Mouse (Mus musculus): Measurements from ENCODE around the gene Thoc6. TPM values are rescaled to one million over a fixed set of nuclear protein-coding genes. Genes with fewer than 3 reads are reported as not detected.

Gene Thoc6
- 52.4 and 53.4 TPM in 2 replicates for polyA plus RNA-seq (2015; fragmentation: Nextera tagmentation; extraction: Ambion mirVana)

DNA sequence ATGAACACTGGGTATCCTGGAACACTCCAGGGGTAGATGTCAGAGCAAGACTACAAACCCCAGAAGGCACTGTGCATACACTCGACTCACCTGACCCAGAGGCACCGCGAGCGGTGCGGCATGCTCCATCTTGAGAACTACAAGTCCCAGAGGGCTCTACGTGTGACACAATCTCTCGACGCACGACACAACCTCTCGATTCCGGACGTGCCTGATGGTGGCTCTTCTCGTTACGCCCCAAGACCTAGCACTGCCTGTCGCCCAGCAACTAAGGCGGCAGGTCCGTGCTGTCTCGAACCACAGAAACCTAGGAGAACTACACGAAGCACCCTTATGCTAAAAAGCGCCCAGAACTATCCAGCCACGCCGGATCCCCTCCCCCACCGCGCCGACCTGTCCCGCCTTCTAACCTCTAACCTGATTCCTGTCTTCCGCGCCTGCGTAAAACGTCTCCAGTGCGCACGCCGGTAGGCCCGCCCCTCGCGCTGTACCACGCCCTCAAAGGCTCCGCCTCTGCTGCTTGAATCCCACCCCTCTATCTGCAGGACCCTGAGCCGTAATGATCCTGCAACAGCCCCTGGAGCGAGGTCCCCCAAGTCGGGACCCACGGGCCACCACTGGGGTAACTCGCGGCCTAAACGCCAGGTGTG, at the start of gene Thoc6, which contains the start of gene Hcfc1r1:
Gene Thoc6, minus strand, starts transcription at position 459 of the 650 bp plus-strand sequence.
Gene Hcfc1r1, plus strand, starts transcription at position 173 of the 650 bp plus-strand sequence.
- Histone ChIP-seq H3K4me1 (peaks cover 46% of the 10 kb centered on the region), H3K4me2 (peak within 1 kb of the TSS; percentile 89), H3K27ac (peak within 1 kb of the TSS; percentile 90), H3K4me3 (replicated peaks) (peak within 1 kb of the TSS; percentile 75), H3K36me3 (peaks cover 22% of the 10 kb centered on the region), H3K27me3 (peaks cover 20% of the 10 kb centered on the region), H3K9me3 (replicated peaks) (no peaks in the 10 kb centered on the region), H3K9ac (peak within 1 kb of the TSS; percentile 58)
- peak; percentile 93 for ATAC-seq (replicated peaks; ENCODE audit: low FRiP score)
- under 1% methylated on average over 45 of the region's 45 CpGs for WGBS

DNA sequence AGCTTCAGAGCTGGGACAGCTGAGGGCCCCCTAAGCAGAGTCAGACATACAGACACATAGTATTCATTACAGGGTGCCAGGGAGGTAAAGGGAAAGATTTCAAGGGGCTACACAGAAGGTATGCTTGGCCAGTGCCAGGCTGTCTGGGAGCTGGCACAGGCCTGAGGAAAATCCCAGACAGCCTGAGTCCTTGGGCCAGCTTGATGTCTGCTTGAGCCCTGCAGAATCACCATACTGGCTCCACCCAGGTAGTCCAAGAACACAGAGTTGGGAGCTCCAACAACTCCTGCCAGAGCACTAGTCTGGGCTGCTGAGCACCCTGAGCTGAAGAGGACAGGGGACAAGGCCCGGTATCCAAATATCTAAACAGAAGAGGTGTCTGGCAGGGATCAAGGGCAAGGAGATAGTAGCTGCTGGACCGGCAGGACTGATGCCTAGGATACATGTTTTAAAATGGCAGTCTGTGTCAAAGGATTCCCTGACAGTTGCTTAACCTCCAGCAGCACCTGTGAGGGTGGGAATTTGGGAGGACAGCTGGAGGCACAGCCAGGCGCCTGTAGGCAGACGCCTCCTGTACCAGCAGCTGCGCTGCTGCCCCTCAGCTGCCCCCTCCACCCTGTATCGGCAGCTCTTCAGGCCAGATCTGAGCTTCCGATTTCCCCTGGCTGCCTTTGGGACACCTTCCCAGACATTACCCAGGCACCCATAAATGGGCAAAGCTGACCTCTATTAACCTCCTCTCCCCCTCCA, 48.9 kb upstream of the Thoc6 start, which contains the start of gene 1520401A03Rik:
Gene 1520401A03Rik, minus strand, starts transcription at position 408 of the 750 bp plus-strand sequence.
- no peak for ATAC-seq (replicated peaks; ENCODE audit: low FRiP score)
- Histone ChIP-seq H3K4me3 (replicated peaks) (no peak within 1 kb of the TSS), H3K4me1 (peaks cover 15% of the 10 kb centered on the region), H3K27ac (no peak within 1 kb of the TSS), H3K4me2 (no peak within 1 kb of the TSS), H3K9me3 (replicated peaks) (no peaks in the 10 kb centered on the region), H3K27me3 (no peaks in the 10 kb centered on the region), H3K9ac (no peak within 1 kb of the TSS), H3K36me3 (no peaks in the 10 kb centered on the region)
- 68% methylated on average over 7 of the region's 7 CpGs for WGBS

DNA sequence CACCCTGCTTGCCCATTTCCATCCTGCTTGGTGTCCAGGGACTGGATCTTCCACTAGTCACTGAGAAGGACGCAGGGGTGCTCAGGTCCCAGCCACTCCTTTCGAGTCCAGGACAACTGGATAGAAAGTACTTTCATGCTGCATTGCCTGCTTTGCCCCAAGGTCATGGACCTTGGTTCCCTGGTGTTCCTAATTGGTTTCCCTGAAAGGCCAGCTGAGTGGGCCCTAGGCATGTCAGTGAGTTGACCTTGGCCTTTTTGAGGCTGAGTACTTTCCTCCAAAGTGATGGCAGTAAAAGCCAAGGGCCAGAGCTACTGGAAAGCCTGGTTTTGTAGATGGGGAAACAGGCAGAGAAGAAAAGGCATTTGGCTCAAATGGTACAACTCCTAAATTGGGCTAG, 48.2 kb upstream of the Thoc6 start:
- H3K36me3 ChIP-seq = no peaks in the 10 kb centered on the region
- no peak for ATAC-seq (replicated peaks; ENCODE audit: low FRiP score)
- WGBS = 73% methylated on average over 2 of the region's 2 CpGs

DNA sequence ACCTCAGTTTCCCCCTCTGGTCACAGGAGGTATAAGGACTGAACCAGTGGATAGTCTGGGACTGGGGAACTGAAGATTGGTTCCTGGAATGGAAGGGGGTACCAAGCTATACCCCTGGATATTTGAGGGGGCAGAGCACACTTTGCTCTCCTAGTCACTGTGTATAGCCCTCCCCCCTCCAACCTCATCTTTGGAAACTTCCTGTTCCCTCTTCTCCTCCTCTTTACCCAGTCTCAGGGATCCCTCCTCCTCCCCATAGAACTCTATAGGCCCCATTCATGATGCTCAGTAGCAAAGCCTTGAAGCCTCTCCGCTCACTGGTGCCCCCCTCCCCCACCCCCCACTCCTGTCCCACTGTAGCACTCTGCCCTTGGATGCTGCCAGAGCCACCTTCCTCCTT, 45.8 kb upstream of the Thoc6 start:
- no peaks in the 10 kb centered on the region for H3K4me1 ChIP-seq
- H3K9me3 ChIP-seq (replicated peaks) = no peaks in the 10 kb centered on the region

More for the DNA sequence above, 48.2 kb upstream of the Thoc6 start:
- Histone ChIP-seq H3K4me3 (replicated peaks) (no peak overlapping the region), H3K27me3 (no peaks in the 10 kb centered on the region), H3K4me1 (peaks cover 9% of the 10 kb centered on the region), H3K9ac (no peak overlapping the region), H3K4me2 (no peak overlapping the region), H3K9me3 (replicated peaks) (no peaks in the 10 kb centered on the region), H3K27ac (no peak overlapping the region)

DNA sequence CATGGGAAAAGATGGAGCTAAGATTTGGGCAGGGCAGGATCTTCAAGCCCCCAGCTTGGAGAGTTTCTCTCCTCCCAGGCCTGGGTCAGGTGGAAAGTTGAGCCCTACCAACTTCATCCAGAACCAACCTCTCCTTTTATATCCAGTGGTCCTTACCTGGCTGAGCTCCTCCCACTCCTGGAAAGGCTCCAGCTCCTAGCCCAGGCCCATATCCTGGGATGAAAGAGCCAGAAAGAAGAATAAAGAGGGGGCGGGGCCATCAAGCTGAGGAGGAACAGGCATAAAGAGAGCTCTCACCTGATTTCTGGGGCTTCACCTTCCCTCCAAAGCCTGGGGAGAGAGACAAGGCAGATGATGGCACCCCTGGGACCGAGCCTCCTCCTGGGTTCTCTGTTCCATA, 43.3 kb upstream of the Thoc6 start:
- 58% methylated on average over 2 of the region's 2 CpGs for WGBS
- no peak for ATAC-seq (replicated peaks; ENCODE audit: low FRiP score)
- no peaks in the 10 kb centered on the region for H3K36me3 ChIP-seq
- no peak overlapping the region for H3K27ac ChIP-seq
- no peaks in the 10 kb centered on the region for H3K27me3 ChIP-seq
- H3K9me3 ChIP-seq (replicated peaks) = no peaks in the 10 kb centered on the region
- no peak overlapping the region for H3K4me2 ChIP-seq
- no peak overlapping the region for H3K9ac ChIP-seq
- H3K4me1 ChIP-seq = no peaks in the 10 kb centered on the region
- no peak overlapping the region for H3K4me3 ChIP-seq (replicated peaks)

More for the DNA sequence above, 45.8 kb upstream of the Thoc6 start:
- H3K36me3 ChIP-seq = no peaks in the 10 kb centered on the region
- no peak overlapping the region for H3K9ac ChIP-seq
- WGBS = 43% methylated on average over 1 of the region's 1 CpGs
- ATAC-seq (replicated peaks; ENCODE audit: low FRiP score) = no peak
- no peaks in the 10 kb centered on the region for H3K27me3 ChIP-seq
- H3K4me2 ChIP-seq = no peak overlapping the region
- H3K27ac ChIP-seq = no peak overlapping the region
- H3K4me3 ChIP-seq (replicated peaks) = no peak overlapping the region

DNA sequence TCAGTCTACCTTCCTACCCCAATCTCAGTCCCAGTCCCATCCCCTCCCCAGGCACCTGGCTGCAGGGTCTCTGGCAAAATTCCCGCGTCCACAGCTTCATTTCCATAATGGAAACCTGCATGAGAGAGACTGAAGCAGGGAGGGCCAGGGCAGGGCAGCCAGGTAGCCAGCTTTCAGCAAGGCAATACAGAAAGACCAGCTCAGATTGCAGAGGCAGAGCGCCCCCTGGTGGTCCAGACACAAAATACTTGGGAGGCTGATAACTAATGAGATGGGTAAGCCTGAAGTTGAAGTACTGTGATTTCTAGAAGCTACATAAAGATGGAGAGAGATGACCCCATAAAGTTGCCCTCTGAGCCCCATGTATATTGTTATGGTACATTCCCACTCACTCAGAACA, 32.5 kb upstream of the Thoc6 start:
- no peaks in the 10 kb centered on the region for H3K9me3 ChIP-seq (replicated peaks)
- H3K4me1 ChIP-seq = peaks cover 9% of the 10 kb centered on the region; the same call in 1 of the 2 replicates
- no peak overlapping the region for H3K4me3 ChIP-seq (replicated peaks)
- ATAC-seq (replicated peaks; ENCODE audit: low FRiP score) = peak; percentile 55; the same call in 1 of the 2 replicates
- 0% methylated on average over 3 of the region's 3 CpGs for WGBS
- H3K27ac ChIP-seq = no peak overlapping the region
- H3K27me3 ChIP-seq = peaks cover 6% of the 10 kb centered on the region; the same call in 1 of the 2 replicates
- no peaks in the 10 kb centered on the region for H3K36me3 ChIP-seq
- H3K4me2 ChIP-seq = no peak overlapping the region
- no peak overlapping the region for H3K9ac ChIP-seq

DNA sequence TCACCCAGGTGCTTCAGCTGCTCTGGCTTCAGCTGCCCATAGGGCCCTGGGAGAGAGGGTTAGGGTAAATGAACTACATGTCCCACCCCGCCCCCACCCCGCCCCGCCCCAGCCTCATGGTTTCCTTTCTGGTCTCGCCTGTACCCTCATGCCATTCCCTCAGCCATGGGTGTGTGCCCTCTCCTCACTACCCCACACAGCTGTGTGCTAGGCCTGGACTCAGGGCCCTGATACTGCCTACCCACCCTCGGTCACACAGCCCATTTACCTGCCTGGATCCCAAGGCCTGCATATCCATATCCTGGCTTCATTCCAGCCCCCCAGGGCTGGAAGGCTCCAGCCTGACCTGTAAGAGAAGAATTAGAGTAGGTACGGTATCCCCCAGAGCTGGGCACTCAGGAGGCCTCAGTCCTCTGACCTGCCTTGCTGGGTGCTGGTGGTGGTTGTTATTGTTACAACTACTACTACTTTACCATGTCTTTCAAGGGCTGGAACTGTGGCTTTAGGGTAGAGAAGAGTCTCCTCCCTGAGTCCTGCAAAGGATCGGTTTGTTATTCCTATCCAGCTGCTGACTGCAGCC, 31.9 kb upstream of the Thoc6 start:
- Histone ChIP-seq H3K36me3 (no peaks in the 10 kb centered on the region), H3K9ac (no peak overlapping the region), H3K27me3 (peaks cover 10% of the 10 kb centered on the region), H3K27ac (no peak overlapping the region), H3K4me1 (peaks cover 9% of the 10 kb centered on the region; the same call in 1 of the 2 replicates), H3K4me2 (no peak overlapping the region), H3K9me3 (replicated peaks) (no peaks in the 10 kb centered on the region), H3K4me3 (replicated peaks) (no peak overlapping the region)
- 78% methylated on average over 7 of the region's 7 CpGs for WGBS
- ATAC-seq (replicated peaks; ENCODE audit: low FRiP score) = no peak

DNA sequence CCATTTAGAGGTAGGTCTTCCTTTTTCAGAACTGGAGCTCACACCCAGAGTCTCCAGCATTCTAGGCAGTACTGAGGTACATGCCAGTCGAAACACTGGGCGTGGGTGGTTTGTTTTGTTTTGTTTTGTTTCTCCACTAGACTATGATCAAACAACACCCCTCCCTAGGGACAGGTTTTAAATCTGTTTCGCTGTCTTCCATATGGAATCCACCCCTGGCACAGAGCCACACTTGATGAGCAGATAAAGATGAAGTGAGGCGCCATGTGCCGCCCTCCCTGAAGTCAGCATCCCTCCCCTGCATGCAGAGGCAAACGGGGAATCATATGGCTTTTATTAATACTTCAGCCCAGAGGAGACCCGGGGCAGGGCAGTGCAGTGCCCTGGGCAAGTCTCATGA, 31.1 kb upstream of the Thoc6 start:
- Histone ChIP-seq H3K4me3 (replicated peaks) (no peak overlapping the region), H3K9me3 (replicated peaks) (no peaks in the 10 kb centered on the region), H3K36me3 (no peaks in the 10 kb centered on the region), H3K9ac (no peak overlapping the region), H3K27me3 (peaks cover 14% of the 10 kb centered on the region), H3K27ac (no peak overlapping the region), H3K4me2 (no peak overlapping the region), H3K4me1 (peaks cover 13% of the 10 kb centered on the region; the same call in 1 of the 2 replicates)
- ATAC-seq (replicated peaks; ENCODE audit: low FRiP score) = no peak
- 36% methylated on average over 7 of the region's 7 CpGs for WGBS

DNA sequence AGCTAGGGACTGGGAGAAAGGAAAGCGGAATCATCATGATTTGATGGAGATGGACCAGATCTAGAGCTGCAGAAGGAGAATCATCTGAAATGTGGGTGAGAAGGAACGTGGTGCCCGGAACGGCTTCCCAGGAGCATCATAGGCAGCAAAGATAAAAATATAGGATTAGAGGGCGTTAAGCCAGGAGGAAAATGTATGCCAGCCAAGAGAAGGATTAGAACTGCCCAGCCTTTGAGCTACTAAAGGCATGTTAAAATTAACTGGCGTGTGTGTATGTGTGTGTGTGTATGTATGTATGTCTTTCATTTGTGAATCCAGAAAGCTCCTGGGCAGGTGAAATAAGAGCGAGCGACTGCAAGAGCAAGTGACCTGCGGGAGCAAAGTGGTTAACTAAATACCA, 29.6 kb upstream of the Thoc6 start:
- H3K36me3 ChIP-seq = no peaks in the 10 kb centered on the region
- WGBS = 90% methylated on average over 9 of the region's 9 CpGs
- no peak for ATAC-seq (replicated peaks; ENCODE audit: low FRiP score)

DNA sequence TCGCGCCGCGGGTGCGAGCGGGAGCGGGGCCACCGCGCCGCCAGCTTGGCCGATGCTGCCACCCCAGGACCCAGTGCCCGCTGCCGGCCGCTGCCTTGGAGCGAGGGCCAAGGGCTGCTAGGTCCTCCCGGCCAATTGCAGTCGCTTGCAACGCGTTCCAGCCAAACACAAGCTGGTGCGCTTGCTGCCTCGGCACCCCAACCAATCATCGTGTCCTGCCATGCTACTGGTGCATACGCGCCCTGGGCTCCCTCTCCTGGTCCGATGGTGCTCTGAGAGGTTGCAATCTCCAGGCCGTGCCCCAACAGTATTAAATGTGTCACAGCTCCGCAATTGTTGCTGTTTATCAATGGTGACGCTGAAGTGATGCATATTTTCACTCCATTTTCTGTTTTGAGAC, 26.4 kb upstream of the Thoc6 start:
- ATAC-seq (replicated peaks; ENCODE audit: low FRiP score) = peak; percentile 93
- Histone ChIP-seq H3K4me3 (replicated peaks) (peak overlapping the region; percentile 69), H3K36me3 (no peaks in the 10 kb centered on the region), H3K4me1 (peaks cover 40% of the 10 kb centered on the region), H3K9me3 (replicated peaks) (no peaks in the 10 kb centered on the region), H3K4me2 (peak overlapping the region; percentile 96), H3K27ac (peak overlapping the region; percentile 39; the same call in 1 of the 2 replicates), H3K9ac (peak overlapping the region; percentile 55), H3K27me3 (peaks cover 30% of the 10 kb centered on the region)
- under 1% methylated on average over 28 of the region's 28 CpGs for WGBS

More for the DNA sequence above, 29.6 kb upstream of the Thoc6 start:
- Histone ChIP-seq H3K4me2 (no peak overlapping the region), H3K9ac (no peak overlapping the region), H3K4me1 (peaks cover 26% of the 10 kb centered on the region), H3K27ac (no peak overlapping the region), H3K27me3 (peaks cover 28% of the 10 kb centered on the region), H3K4me3 (replicated peaks) (no peak overlapping the region), H3K9me3 (replicated peaks) (no peaks in the 10 kb centered on the region)

DNA sequence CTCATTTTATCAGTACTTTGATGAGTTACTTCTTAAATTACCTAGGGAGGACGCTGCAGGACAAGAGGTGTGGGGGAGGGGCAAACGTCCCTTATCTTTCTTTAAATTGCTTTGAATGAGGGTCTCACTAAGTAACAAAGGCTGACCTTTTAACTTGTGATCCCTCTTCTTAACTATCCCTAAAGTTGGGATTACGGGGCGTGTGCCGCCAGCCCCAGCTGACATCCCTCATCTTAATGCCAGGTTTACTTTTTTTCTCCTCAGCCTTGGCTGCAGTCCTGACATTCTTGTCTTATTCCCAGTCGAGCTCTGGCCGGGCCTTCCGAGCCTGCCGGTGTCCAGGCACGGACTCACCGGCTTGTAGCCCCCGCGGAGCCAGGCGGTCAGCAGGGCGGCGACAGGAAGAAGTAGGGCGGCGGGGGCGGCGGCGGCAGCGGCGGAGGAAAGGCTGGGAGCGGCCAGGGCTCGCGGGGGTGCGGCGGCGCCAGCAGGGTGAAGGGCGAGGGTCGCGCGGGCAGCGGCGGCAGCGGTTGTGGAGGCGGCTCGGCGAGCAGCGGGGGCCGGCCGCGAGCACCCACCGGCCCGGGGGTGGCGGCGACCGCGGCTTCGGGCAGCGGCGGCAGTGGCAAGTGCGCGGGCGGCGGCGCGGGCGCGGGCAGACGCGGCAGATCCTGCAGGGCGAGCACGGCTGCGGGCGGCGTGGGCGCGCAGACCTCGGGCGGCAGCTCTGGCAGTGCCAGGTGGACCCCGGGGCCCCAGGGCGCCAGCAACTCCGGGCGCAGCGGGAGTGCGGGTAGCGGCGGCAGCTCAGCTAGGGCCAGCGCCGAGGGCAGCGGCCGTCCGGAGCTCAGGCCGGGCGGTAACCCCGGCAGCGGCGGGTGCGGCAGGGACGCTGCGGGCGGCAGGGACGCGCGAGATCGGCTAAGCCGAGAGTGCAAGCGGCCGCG, 25.7 kb upstream of the Thoc6 start:
- H3K4me2 ChIP-seq = peak overlapping the region; percentile 96
- H3K9me3 ChIP-seq (replicated peaks) = no peaks in the 10 kb centered on the region
- ATAC-seq (replicated peaks; ENCODE audit: low FRiP score) = peak; percentile 24
- WGBS = under 1% methylated on average over 79 of the region's 101 CpGs
- H3K36me3 ChIP-seq = no peaks in the 10 kb centered on the region
- H3K9ac ChIP-seq = peak overlapping the region; percentile 55
- H3K27me3 ChIP-seq = peaks cover 30% of the 10 kb centered on the region
- peak overlapping the region; percentile 39 for H3K27ac ChIP-seq
- H3K4me1 ChIP-seq = peaks cover 43% of the 10 kb centered on the region
- H3K4me3 ChIP-seq (replicated peaks) = peak overlapping the region; percentile 69

Measured in kidney, embryonic 15.5 days (tissue).